Mouse (Mus musculus) forebrain, embryonic 11.5 days (tissue): ENCODE results near the gene Incenp. TPM values are rescaled to one million over a fixed set of nuclear protein-coding genes. Genes with fewer than 3 reads are reported as not detected.
"Not testable (repeated sequence)": the region's sequence is repeated elsewhere in the genome, so short reads cannot be mapped to it uniquely, and the experiment has no call there.

Source experiments
- ATAC-seq: fragments of 200-750 bp; cut with Nextera tagmentation; replicated peaks from 2 replicates; pipeline ENCODE4 v1.8.0; 2017; ENCODE audit warnings: moderate TSS enrichment; ENCODE audit not compliant: low FRiP score
- DNase-seq: peaks from one replicate; pipeline ENCODE4 v3.0.0-alpha.2; 2017; ENCODE audit warnings: low spot score
- H3K27ac ChIP-seq: fragments of 300-500 bp; sonication (generic); 2 replicates; pipeline ENCODE4 v1.5.1; 2014; ENCODE audit warnings: low read depth, low read length
- H3K27me3 ChIP-seq: fragments of 300-500 bp; sonication (generic); 2 replicates; pipeline ENCODE4 v1.6.1; 2014; ENCODE audit warnings: mild to moderate bottlenecking, low read length, mixed read lengths; ENCODE audit not compliant: control insufficient read depth, insufficient read depth
- H3K36me3 ChIP-seq: fragments of 300-500 bp; sonication (generic); 2 replicates; pipeline ENCODE4 v1.6.1; 2014; ENCODE audit warnings: mild to moderate bottlenecking, low read length, moderate library complexity, mixed read lengths; ENCODE audit not compliant: control insufficient read depth, insufficient read depth
- H3K4me1 ChIP-seq: fragments of 300-500 bp; sonication (generic); replicated peaks from 2 replicates; pipeline ENCODE4 v1.6.1; 2014; ENCODE audit warnings: low read length, mixed read lengths; ENCODE audit not compliant: control insufficient read depth, insufficient read depth
- H3K4me2 ChIP-seq: fragments of 300-500 bp; sonication (generic); 2 replicates; pipeline ENCODE4 v1.6.1; 2014; ENCODE audit warnings: low read depth, mild to moderate bottlenecking, low read length, moderate library complexity, mixed read lengths; ENCODE audit not compliant: severe bottlenecking
- H3K4me3 ChIP-seq: fragments of 300-500 bp; sonication (generic); 2 replicates; pipeline ENCODE4 v1.5.1; 2014; ENCODE audit warnings: low read depth, low read length
- H3K9ac ChIP-seq: fragments of 300-500 bp; sonication (generic); 2 replicates; pipeline ENCODE4 v1.6.1; 2014; ENCODE audit warnings: low read length
- H3K9me3 ChIP-seq: fragments of 300-500 bp; sonication (generic); 2 replicates; pipeline ENCODE4 v1.6.1; 2016; ENCODE audit warnings: low read length, mixed read lengths; ENCODE audit not compliant: control insufficient read depth
- WGBS: fragments of 180-500 bp; shearing (Covaris S2); extraction: QIAGEN DNeasy Blood & Tissue Kit; methylation state at CpG from one replicate; pipeline ENCODE4 v1.1.7; 2014; 5-methylcytosine and 5-hydroxymethylcytosine counted together
- polyA plus RNA-seq: library from polyadenylated mRNA; unstranded; fragments of >200 nt; fragmentation: Nextera tagmentation; extraction: Ambion mirVana; gene quantifications from 2 replicates; pipeline ENCODE4 v1.2.1, GENCODE M21; 2014

The Incenp gene
- polyA plus RNA-seq, 1 experiment from 2014 or later = 133 TPM

GRCm38 (mm10) chr19:9938156-9938823, 38.9 kb upstream of the Incenp start:
- no peaks in the 10 kb centered on the region for H3K9me3 ChIP-seq
- peaks cover 2% of the 10 kb centered on the region; the same call in 1 of the 2 replicates for H3K4me1 ChIP-seq
- H3K4me3 ChIP-seq = no peak overlapping the region
- H3K4me2 ChIP-seq = no peak overlapping the region
- no peak overlapping the region for H3K9ac ChIP-seq
- no peaks in the 10 kb centered on the region for H3K27me3 ChIP-seq
- no peaks in the 10 kb centered on the region for H3K36me3 ChIP-seq
- 91% methylated on average over 6 of the region's 6 CpGs for WGBS
- no peak overlapping the region for H3K27ac ChIP-seq
- ATAC-seq (no peak), DNase-seq (no peak)

- Histone ChIP-seq H3K27me3 (no peaks in the 10 kb centered on the region), H3K9me3 (no peaks in the 10 kb centered on the region), H3K9ac (no peak overlapping the region), H3K36me3 (no peaks in the 10 kb centered on the region), H3K27ac (no peak overlapping the region), H3K4me2 (no peak overlapping the region), H3K4me1 (peaks cover 2% of the 10 kb centered on the region; the same call in 1 of the 2 replicates), H3K4me3 (no peak overlapping the region)
- DNase-seq (peak; percentile 33), ATAC-seq (no peak)
- 78% methylated on average over 5 of the region's 5 CpGs for WGBS
Observed at GRCm38 (mm10) chr19:9937428-9937827, 38.1 kb upstream of the Incenp start.

GRCm38 (mm10) chr19:9936579-9936978, 37.2 kb upstream of the Incenp start:
- 66% methylated on average over 5 of the region's 5 CpGs for WGBS
- DNase-seq = peak; percentile 41
- ATAC-seq = no peak
- Histone ChIP-seq H3K27ac (no peak overlapping the region), H3K4me1 (peaks cover 2% of the 10 kb centered on the region; the same call in 1 of the 2 replicates), H3K4me2 (no peak overlapping the region), H3K27me3 (no peaks in the 10 kb centered on the region), H3K4me3 (no peak overlapping the region), H3K36me3 (no peaks in the 10 kb centered on the region), H3K9ac (no peak overlapping the region), H3K9me3 (no peaks in the 10 kb centered on the region)

GRCm38 (mm10) chr19:9933908-9934307, 34.6 kb upstream of the Incenp start:
- DNase-seq (no peak), ATAC-seq (no peak)
- Histone ChIP-seq H3K4me1 (no peaks in the 10 kb centered on the region), H3K9me3 (no peaks in the 10 kb centered on the region), H3K36me3 (no peaks in the 10 kb centered on the region), H3K4me3 (no peak overlapping the region), H3K27ac (no peak overlapping the region), H3K4me2 (no peak overlapping the region), H3K9ac (no peak overlapping the region), H3K27me3 (no peaks in the 10 kb centered on the region)
- 59% methylated on average over 2 of the region's 2 CpGs for WGBS

- WGBS = 90% methylated on average over 2 of the region's 2 CpGs
- H3K36me3 ChIP-seq, H3K4me2 ChIP-seq, H3K4me3 ChIP-seq, ATAC-seq, H3K27me3 ChIP-seq, H3K27ac ChIP-seq, DNase-seq, H3K4me1 ChIP-seq, H3K9me3 ChIP-seq, H3K9ac ChIP-seq: not testable (repeated sequence)
Observed at GRCm38 (mm10) chr19:9931167-9931607, 31.8 kb upstream of the Incenp start.

GRCm38 (mm10) chr19:9928089-9928488, 28.7 kb upstream of the Incenp start:
- ATAC-seq (no peak), DNase-seq (no peak)
- Histone ChIP-seq H3K9ac (no peak overlapping the region), H3K36me3 (no peaks in the 10 kb centered on the region), H3K27ac (no peak overlapping the region), H3K4me2 (no peak overlapping the region), H3K27me3 (no peaks in the 10 kb centered on the region), H3K4me3 (no peak overlapping the region), H3K4me1 (peaks cover 2% of the 10 kb centered on the region; the same call in 1 of the 2 replicates), H3K9me3 (no peaks in the 10 kb centered on the region)
- WGBS = 92% methylated on average over 9 of the region's 9 CpGs

- Histone ChIP-seq H3K4me3 (no peak overlapping the region), H3K27ac (no peak overlapping the region), H3K4me1 (peaks cover 5% of the 10 kb centered on the region; the same call in 1 of the 2 replicates), H3K4me2 (no peak overlapping the region), H3K36me3 (no peaks in the 10 kb centered on the region), H3K27me3 (no peaks in the 10 kb centered on the region), H3K9ac (no peak overlapping the region), H3K9me3 (no peaks in the 10 kb centered on the region)
- no peak for ATAC-seq
- no peak for DNase-seq
- 78% methylated on average over 8 of the region's 8 CpGs for WGBS
Observed at GRCm38 (mm10) chr19:9924769-9925272, 25.5 kb upstream of the Incenp start.

- WGBS = 58% methylated on average over 13 of the region's 13 CpGs
Observed at GRCm38 (mm10) chr19:9924034-9924768, 24.9 kb upstream of the Incenp start.

More at GRCm38 (mm10) chr19:9924034-9924768, 24.9 kb upstream of the Incenp start:
- DNase-seq (no peak), ATAC-seq (no peak)
- H3K27ac ChIP-seq = no peak overlapping the region
- no peaks in the 10 kb centered on the region for H3K36me3 ChIP-seq
- H3K4me2 ChIP-seq = no peak overlapping the region
- peaks cover 5% of the 10 kb centered on the region; the same call in 1 of the 2 replicates for H3K4me1 ChIP-seq
- no peaks in the 10 kb centered on the region for H3K27me3 ChIP-seq
- no peak overlapping the region for H3K9ac ChIP-seq
- H3K9me3 ChIP-seq = no peaks in the 10 kb centered on the region
- H3K4me3 ChIP-seq = no peak overlapping the region
